ENCODE assay signal across 7 mouse cellular contexts in the genomic region with DNA sequence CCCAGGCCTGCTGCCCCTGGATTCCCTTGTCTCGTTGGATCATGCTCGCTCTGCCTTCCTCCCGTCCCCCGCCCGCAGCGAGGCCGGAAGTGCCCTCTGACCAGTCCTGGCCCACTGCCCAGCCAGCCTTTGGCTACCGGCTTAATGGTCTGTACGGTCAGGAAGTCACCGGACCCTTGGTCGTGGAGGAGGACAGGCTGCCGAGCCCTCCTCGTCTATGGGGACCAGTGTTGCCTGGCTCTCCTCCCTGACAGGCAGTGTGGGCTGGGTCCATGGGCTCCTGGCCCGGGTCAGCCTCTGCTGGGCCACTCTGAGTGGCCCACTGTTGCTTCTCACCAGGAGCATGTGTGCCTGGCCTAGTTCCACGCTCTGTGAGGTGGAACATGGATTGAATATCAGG.
DNase-seq lines count a peak whose midpoint lies in the region; ATAC-seq lines count a peak whose summit lies in the region.

No protein-coding gene starts in this region.

- DNase-seq in MN1 (ENCODE audit: low spot score): peak; percentile 91
- peak; percentile 91 for DNase-seq in adrenal gland, postnatal 14 days
- DNase-seq in gastrocnemius, adult 18-20 months (ENCODE audit: low spot score): peak; percentile 82
- no peak for DNase-seq in hindbrain, embryonic 11.5 days (ENCODE audit: low spot score)

- H3K4me2 ChIP-seq in hindbrain, embryonic 11.5 days (replicated peaks; ENCODE audit: low read depth, low read length): peak overlapping the region; percentile 28
- peak overlapping the region; percentile 18 for H3K4me2 ChIP-seq in limb, embryonic 12.5 days
- H3K4me2 ChIP-seq in midbrain, embryonic 12.5 days (replicated peaks): peak overlapping the region; percentile 90

- H3K9me3 ChIP-seq in hindbrain, embryonic 11.5 days (ENCODE audit: control insufficient read depth, low read length): no peaks in the 10 kb centered on the region
- no peaks in the 10 kb centered on the region for H3K9me3 ChIP-seq in limb, embryonic 12.5 days
- no peaks in the 10 kb centered on the region for H3K9me3 ChIP-seq in midbrain, embryonic 12.5 days

- 0 out of 2 replicates have a peak overlapping the region, but pooled peaks have one; percentile 19 for H3K9ac ChIP-seq in hindbrain, embryonic 11.5 days (ENCODE audit: low read depth, low read length)
- H3K9ac ChIP-seq in limb, embryonic 12.5 days (replicated peaks): no peak overlapping the region
- H3K9ac ChIP-seq in midbrain, embryonic 12.5 days (replicated peaks): peak overlapping the region; percentile 48

- H3K36me3 ChIP-seq in hindbrain, embryonic 11.5 days (ENCODE audit: control insufficient read depth, insufficient read depth, low read length): no peaks in the 10 kb centered on the region
- no peaks in the 10 kb centered on the region for H3K36me3 ChIP-seq in limb, embryonic 12.5 days
- H3K36me3 ChIP-seq in midbrain, embryonic 12.5 days: no peaks in the 10 kb centered on the region

- WGBS in hindbrain, embryonic 11.5 days: 40% methylated on average over 15 of the region's 15 CpGs
- 35% methylated on average over 15 of the region's 15 CpGs for WGBS in limb, embryonic 12.5 days
- 39% methylated on average over 15 of the region's 15 CpGs for WGBS in midbrain, embryonic 12.5 days

- peaks cover 52% of the 10 kb centered on the region for H3K4me1 ChIP-seq in hindbrain, embryonic 11.5 days (replicated peaks; ENCODE audit: control insufficient read depth, insufficient read depth, low read length)
- peaks cover 87% of the 10 kb centered on the region for H3K4me1 ChIP-seq in limb, embryonic 12.5 days (replicated peaks)
- peaks cover 95% of the 10 kb centered on the region for H3K4me1 ChIP-seq in midbrain, embryonic 12.5 days

- no peak for ATAC-seq in hindbrain, embryonic 11.5 days (ENCODE audit: low FRiP score)
- no peak for ATAC-seq in limb, embryonic 12.5 days (ENCODE audit: insufficient number of reproducible peaks, insufficient read depth, low FRiP score, low TSS enrichment, low read depth)
- ATAC-seq in midbrain, embryonic 12.5 days (ENCODE audit: low FRiP score, low read depth): no peak
- ATAC-seq in activated CD4-positive, CD25-positive, alpha-beta regulatory T cell, adult 4 months: no peak

- H3K27me3 ChIP-seq in hindbrain, embryonic 11.5 days (ENCODE audit: control insufficient read depth, insufficient read depth, low read length): 0 out of 2 replicates have a peak, but pooled peaks cover 3% of the 10 kb centered on the region
- peaks cover 31% of the 10 kb centered on the region for H3K27me3 ChIP-seq in limb, embryonic 12.5 days
- peaks cover 66% of the 10 kb centered on the region for H3K27me3 ChIP-seq in midbrain, embryonic 12.5 days

- H3K4me3 ChIP-seq in hindbrain, embryonic 11.5 days (ENCODE audit: low read depth, low read length): no peak overlapping the region
- H3K4me3 ChIP-seq in limb, embryonic 12.5 days (replicated peaks): no peak overlapping the region
- H3K4me3 ChIP-seq in midbrain, embryonic 12.5 days: peak overlapping the region; percentile 15

- H3K27ac ChIP-seq in hindbrain, embryonic 11.5 days (ENCODE audit: low read depth, low read length): peak overlapping the region; percentile 36; the same call in 1 of the 2 replicates
- H3K27ac ChIP-seq in limb, embryonic 12.5 days: peak overlapping the region; percentile 56
- peak overlapping the region; percentile 70; the same call in 1 of the 2 replicates for H3K27ac ChIP-seq in midbrain, embryonic 12.5 days (replicated peaks)

Comparison
In these comparisons a context has a peak if more than half of its experiments do, and no peak if none do; other contexts are left out.
1. H3K4me2 ChIP-seq: peak in every context shown above with its lines; median percentile 90 in midbrain, embryonic 12.5 days; 28 in hindbrain, embryonic 11.5 days; 18 in limb, embryonic 12.5 days.